Comparison of ENCODE assay signal across 16 mouse cellular contexts in genomic region chr10:78378516-78378915, GRCm38 (mm10). TPM values are rescaled to one million over a fixed set of nuclear protein-coding genes. Genes with fewer than 3 reads are reported as not detected.
A peak's percentile ranks its signal among the peaks of the same experiment; 100 is the strongest.
DNase-seq lines count a peak whose midpoint lies in the region; ATAC-seq and TF ChIP-seq lines count a peak whose summit lies in the region.
"Had no signal": no experiment of that assay in that cellular context is flagged by ENCODE, and none has a peak within 500 bp of the region (broad histone marks: within the 10 kb centered on the region; RNA-seq: fewer than 3 reads in every experiment).

No protein-coding gene starts in this region.

- H3K9me3 ChIP-seq in lung, embryonic 14.5 days (ENCODE audit: low read depth, low read length), result no peaks in the 10 kb centered on the region
- H3K9me3 ChIP-seq in stomach, postnatal 0 days (ENCODE audit: control insufficient read depth, low read length), result no peaks in the 10 kb centered on the region
- no peaks in the 10 kb centered on the region for H3K9me3 ChIP-seq in forebrain, embryonic 16.5 days (ENCODE audit: control insufficient read depth, low read length)
- H3K9me3 ChIP-seq: embryonic facial prominence, embryonic 12.5 days; intestine, embryonic 15.5 days; lung, embryonic 15.5 days had no signal

- H3K9ac ChIP-seq in heart, adult 2 months (ENCODE audit: low read depth, low read length), result no peak overlapping the region
- no peak overlapping the region for H3K9ac ChIP-seq in lung, embryonic 14.5 days
- no peak overlapping the region for H3K9ac ChIP-seq in stomach, postnatal 0 days (ENCODE audit: low read length)
- no peak overlapping the region for H3K9ac ChIP-seq in forebrain, embryonic 16.5 days (replicated peaks; ENCODE audit: low read depth, low read length)
- H3K9ac ChIP-seq: embryonic facial prominence, embryonic 12.5 days; intestine, embryonic 15.5 days; lung, embryonic 15.5 days had no signal

- WGBS in heart, adult 2 months, result 95% methylated on average over 7 of the region's 7 CpGs
- WGBS in lung, embryonic 14.5 days, result 97% methylated on average over 6 of the region's 7 CpGs
- 99% methylated on average over 7 of the region's 7 CpGs for WGBS in stomach, postnatal 0 days
- WGBS in forebrain, embryonic 16.5 days, result 92% methylated on average over 7 of the region's 7 CpGs

- TF ChIP-seq EP300 in heart, adult 2 months (IDR thresholded peaks at IDR 0.05; ENCODE audit: insufficient read depth, low read depth, low read length), result no peak
- no peak for TF ChIP-seq EP300 in stomach, postnatal 0 days (optimal IDR thresholded peaks at IDR 0.05)

- H3K4me3 ChIP-seq in heart, adult 2 months, result no peak overlapping the region
- H3K4me3 ChIP-seq in lung, embryonic 14.5 days (ENCODE audit: low read depth, low read length), result no peak overlapping the region
- no peak overlapping the region for H3K4me3 ChIP-seq in stomach, postnatal 0 days (ENCODE audit: low read depth, low read length)
- H3K4me3 ChIP-seq in forebrain, embryonic 16.5 days (replicated peaks; ENCODE audit: low read length), result no peak overlapping the region
- H3K4me3 ChIP-seq: embryonic facial prominence, embryonic 12.5 days; intestine, embryonic 15.5 days; lung, embryonic 15.5 days had no signal

- no peaks in the 10 kb centered on the region for H3K4me1 ChIP-seq in heart, adult 2 months (ENCODE audit: control insufficient read depth, insufficient read depth, low read length)
- no peaks in the 10 kb centered on the region for H3K4me1 ChIP-seq in lung, embryonic 14.5 days (ENCODE audit: insufficient read depth)
- no peaks in the 10 kb centered on the region for H3K4me1 ChIP-seq in stomach, postnatal 0 days (replicated peaks; ENCODE audit: control insufficient read depth, insufficient read depth)
- no peaks in the 10 kb centered on the region for H3K4me1 ChIP-seq in forebrain, embryonic 16.5 days (replicated peaks; ENCODE audit: control insufficient read depth, insufficient read depth, low read length)
- H3K4me1 ChIP-seq: embryonic facial prominence, embryonic 12.5 days; intestine, embryonic 15.5 days; lung, embryonic 15.5 days had no signal

- intact Hi-C loops in heart, adult 2 months (cut with DNase I), result no loop called here

- TF ChIP-seq POLR2A in heart, adult 2 months (IDR thresholded peaks at IDR 0.05; ENCODE audit: insufficient read depth, low read depth, low read length), result no peak

- H3K4me2 ChIP-seq in lung, embryonic 14.5 days, result no peak overlapping the region
- H3K4me2 ChIP-seq in stomach, postnatal 0 days (replicated peaks; ENCODE audit: low read depth), result no peak overlapping the region
- no peak overlapping the region for H3K4me2 ChIP-seq in forebrain, embryonic 16.5 days (ENCODE audit: low read length)
- H3K4me2 ChIP-seq: embryonic facial prominence, embryonic 12.5 days; intestine, embryonic 15.5 days; lung, embryonic 15.5 days had no signal

- no peak for DNase-seq in heart, adult 2 months
- DNase-seq in heart, adult 11 months, result no peak
- DNase-seq in lung, embryonic 14.5 days, result no peak
- DNase-seq in lung, adult 18-20 months, result no peak
- DNase-seq in R1 (ENCODE audit: low read depth, low spot score), result peak; percentile 85
- no peak for DNase-seq in stomach, postnatal 0 days (ENCODE audit: low spot score)
- no peak for DNase-seq in thymus, postnatal 4 days
- DNase-seq: B cell, adult 2 months; cerebellum, adult 9-10 months; kidney, postnatal 10 days; right cerebral cortex, postnatal 14 days had no signal

- peak; percentile 37 for TF ChIP-seq CTCF in heart, adult 2 months (IDR thresholded peaks at IDR 0.05)
- TF ChIP-seq CTCF in lung, embryonic 14.5 days (IDR thresholded peaks at IDR 0.05; ENCODE audit: low read depth), result peak; percentile 23; the same call in 1 of the 2 replicates
- peak; percentile 34; the same call in 1 of the 2 replicates for TF ChIP-seq CTCF in stomach, postnatal 0 days (IDR thresholded peaks at IDR 0.05; ENCODE audit: low read depth)

- H3K27ac ChIP-seq in heart, adult 2 months, result no peak overlapping the region
- no peak overlapping the region for H3K27ac ChIP-seq in lung, embryonic 14.5 days (ENCODE audit: low read depth)
- H3K27ac ChIP-seq in stomach, postnatal 0 days (replicated peaks), result no peak overlapping the region
- no peak overlapping the region for H3K27ac ChIP-seq in forebrain, embryonic 16.5 days (ENCODE audit: low read length)
- H3K27ac ChIP-seq: embryonic facial prominence, embryonic 12.5 days; intestine, embryonic 15.5 days; lung, embryonic 15.5 days had no signal

- H3K27me3 ChIP-seq in heart, adult 2 months (ENCODE audit: control insufficient read depth, insufficient read depth, low read length), result no peaks in the 10 kb centered on the region
- no peaks in the 10 kb centered on the region for H3K27me3 ChIP-seq in lung, embryonic 14.5 days (ENCODE audit: insufficient read depth, low read length)
- no peaks in the 10 kb centered on the region for H3K27me3 ChIP-seq in stomach, postnatal 0 days (ENCODE audit: control insufficient read depth, insufficient read depth, low read length)
- H3K27me3 ChIP-seq in forebrain, embryonic 16.5 days (replicated peaks; ENCODE audit: control insufficient read depth, insufficient read depth, low read length), result no peaks in the 10 kb centered on the region
- H3K27me3 ChIP-seq: embryonic facial prominence, embryonic 12.5 days; intestine, embryonic 15.5 days; lung, embryonic 15.5 days had no signal

- no peaks in the 10 kb centered on the region for H3K36me3 ChIP-seq in heart, adult 2 months (ENCODE audit: control insufficient read depth, insufficient read depth, low read length)
- H3K36me3 ChIP-seq in lung, embryonic 14.5 days (ENCODE audit: insufficient read depth), result no peaks in the 10 kb centered on the region
- H3K36me3 ChIP-seq in stomach, postnatal 0 days (ENCODE audit: control insufficient read depth, insufficient read depth, low read length), result no peaks in the 10 kb centered on the region
- no peaks in the 10 kb centered on the region for H3K36me3 ChIP-seq in forebrain, embryonic 16.5 days (ENCODE audit: control insufficient read depth, insufficient read depth)
- H3K36me3 ChIP-seq: embryonic facial prominence, embryonic 12.5 days; intestine, embryonic 15.5 days; lung, embryonic 15.5 days had no signal

- H3K79me2 ChIP-seq in heart, adult 2 months (replicated peaks; ENCODE audit: control insufficient read depth, insufficient read depth, low read length), result no peaks in the 10 kb centered on the region

- no peak for ATAC-seq in lung, embryonic 14.5 days (ENCODE audit: insufficient read depth)
- no peak for ATAC-seq in stomach, postnatal 0 days (ENCODE audit: low FRiP score, low TSS enrichment)
- ATAC-seq in forebrain, embryonic 16.5 days, result no peak
- ATAC-seq: activated CD4-positive, CD25-positive, alpha-beta regulatory T cell, adult 4 months; intestine, embryonic 15.5 days had no signal

RNA-seq across cellular contexts. Expression of gene Agpat3, which starts 26.2 kb away (rescaled TPM):
- total RNA-seq in heart, adult 2 months (2021), result 100 to 1,000 TPM; 209 to 232 TPM
- 286 and 366 TPM in 2 replicates for polyA plus RNA-seq in heart, adult 2 months (2012; rRNA removed)
- polyA plus RNA-seq in lung, embryonic 14.5 days (2014; fragmentation: Nextera tagmentation; extraction: Ambion mirVana), result 59.7 and 62.1 TPM in 2 replicates
- 69.9 and 71.5 TPM in 2 replicates for polyA plus RNA-seq in stomach, postnatal 0 days (2015; fragmentation: Nextera tagmentation; extraction: Ambion mirVana)
- 71.2 and 78.2 TPM in 2 replicates for polyA plus RNA-seq in forebrain, embryonic 16.5 days (2015; fragmentation: Nextera tagmentation; extraction: Ambion mirVana)

RNA-seq across cellular contexts. Expression of gene Rrp1, which starts 34.3 kb away (rescaled TPM):
- total RNA-seq in heart, adult 2 months (2021), result 10 to 100 TPM; 88.8 to 94.4 TPM
- polyA plus RNA-seq in heart, adult 2 months (2012; rRNA removed), result 51.3 and 91.5 TPM in 2 replicates
- polyA plus RNA-seq in lung, embryonic 14.5 days (2014; fragmentation: Nextera tagmentation; extraction: Ambion mirVana), result 239 and 249 TPM in 2 replicates
- polyA plus RNA-seq in stomach, postnatal 0 days (2015; fragmentation: Nextera tagmentation; extraction: Ambion mirVana), result 148 TPM in 2 replicates
- polyA plus RNA-seq in forebrain, embryonic 16.5 days (2015; fragmentation: Nextera tagmentation; extraction: Ambion mirVana), result 436 and 438 TPM in 2 replicates

RNA-seq across cellular contexts. Expression of gene Cstb, which starts 47.0 kb away (rescaled TPM):
- 10 to 100 TPM; 23.0 to 25.1 TPM for total RNA-seq in heart, adult 2 months (2021)
- 21.4 and 25.2 TPM in 2 replicates for polyA plus RNA-seq in heart, adult 2 months (2012; rRNA removed)
- 201 and 211 TPM in 2 replicates for polyA plus RNA-seq in lung, embryonic 14.5 days (2014; fragmentation: Nextera tagmentation; extraction: Ambion mirVana)
- 636 and 675 TPM in 2 replicates for polyA plus RNA-seq in stomach, postnatal 0 days (2015; fragmentation: Nextera tagmentation; extraction: Ambion mirVana)
- 96.6 and 117 TPM in 2 replicates for polyA plus RNA-seq in forebrain, embryonic 16.5 days (2015; fragmentation: Nextera tagmentation; extraction: Ambion mirVana)
